Mouse (Mus musculus) monocyte, adult 2 months (primary cell): ENCODE data around the gene Plekhn1.

Experiments
- DNase-seq, 2 experiments: peaks; one replicate each; pipeline ENCODE4 v3.0.0; 2022; ENCODE audit warnings: low spot score in 2 of 2, low read depth in 1 of 2

The Plekhn1 gene

GRCm38 (mm10) chr4:156215649-156216048 lies 19.0 kb downstream of the Plekhn1 start, which contains the start of gene Perm1:
Perm1 (plus strand) TSS chr4:156215868.
- DNase-seq: no peak

- DNase-seq: no peak
Observed at GRCm38 (mm10) chr4:156213134-156213533, 21.5 kb downstream of the Plekhn1 start.

DNA sequence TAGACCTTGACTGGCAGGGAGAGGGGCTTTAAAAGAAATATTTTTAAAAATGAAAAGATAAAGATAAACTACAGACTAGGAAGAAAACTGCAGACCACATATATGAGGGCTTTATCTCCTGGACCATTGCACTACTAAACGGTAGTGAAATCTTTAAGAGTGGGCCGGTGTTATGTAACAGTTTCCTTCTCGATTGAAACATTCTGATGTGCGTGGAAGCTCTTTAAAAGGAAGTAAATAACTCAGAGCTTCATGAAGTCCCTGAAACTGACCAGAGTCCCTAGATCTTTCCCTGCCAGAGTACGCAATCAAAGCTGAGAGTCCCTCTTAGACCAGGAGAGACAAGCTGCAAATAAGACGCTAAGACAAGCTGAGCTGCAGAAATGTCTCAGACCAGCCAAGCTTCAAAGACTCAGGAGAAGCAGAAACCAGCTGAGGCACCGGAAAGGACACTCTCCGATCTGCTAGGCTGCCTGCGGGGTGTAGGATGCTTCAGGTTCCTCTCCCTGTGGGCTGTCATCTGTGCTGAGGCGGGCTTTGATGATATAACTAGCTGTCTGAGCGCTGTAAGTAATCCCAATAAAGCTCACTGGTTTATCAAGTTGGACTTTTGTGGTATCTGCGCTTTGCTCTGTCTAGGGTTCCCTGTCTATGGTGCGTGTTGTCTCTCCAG lies 24.6 kb downstream of the Plekhn1 start:
- DNase-seq: no peak

DNA sequence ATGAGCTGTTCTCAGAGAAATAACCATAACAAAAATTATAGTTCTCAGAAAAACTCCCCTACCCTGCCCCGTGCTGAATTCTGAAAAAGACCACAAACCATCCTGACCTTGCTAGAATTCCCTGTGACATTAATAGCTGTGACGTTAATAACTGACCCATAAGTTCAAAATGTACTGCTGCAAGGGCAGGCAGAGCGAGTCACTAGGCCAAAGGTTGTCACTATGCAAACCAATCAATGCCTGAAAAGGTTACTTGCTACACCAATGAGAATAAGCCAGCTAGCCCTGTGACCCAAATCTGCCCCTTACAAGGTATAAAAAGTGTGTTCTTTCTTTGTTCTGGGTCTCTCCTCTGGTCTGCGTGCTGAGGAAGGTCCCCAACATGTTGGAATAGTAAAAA lies 25.8 kb downstream of the Plekhn1 start:
- DNase-seq: no peak

GRCm38 (mm10) chr4:156203413-156204131 lies 31.1 kb downstream of the Plekhn1 start:
- DNase-seq: no peak

DNA sequence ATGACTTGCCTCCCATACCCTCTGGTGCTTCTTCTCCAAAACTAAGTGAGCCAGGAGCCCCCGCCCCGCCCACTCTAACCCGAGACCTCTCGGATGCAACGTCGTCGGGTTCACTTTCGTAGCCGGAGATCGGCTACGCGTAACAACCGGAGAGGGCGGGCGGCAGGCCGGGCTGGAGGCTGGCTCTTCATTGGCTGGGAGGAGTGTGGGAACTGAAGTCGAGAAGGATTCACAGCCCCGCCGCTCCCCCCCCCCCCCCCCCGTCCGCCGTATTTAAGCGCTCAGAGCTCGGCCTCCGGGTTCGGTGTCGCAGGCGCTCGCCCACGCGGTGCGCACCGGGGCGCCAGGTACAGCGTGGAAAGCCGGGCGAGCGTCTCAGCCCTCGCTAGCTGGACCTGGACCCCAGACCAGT lies 31.6 kb downstream of the Plekhn1 start, which contains the start of gene AW011738:
AW011738 (plus strand) TSS at position 304 of the 412 bp plus-strand sequence.
- DNase-seq: peak in 1 of 2 experiments; percentile 58

- DNase-seq: no peak
Observed at GRCm38 (mm10) chr4:156202462-156202893, 32.2 kb downstream of the Plekhn1 start.

- no peak for DNase-seq
Observed at GRCm38 (mm10) chr4:156200623-156201475, 33.8 kb downstream of the Plekhn1 start, which contains the start of gene Isg15. Isg15 (minus strand) TSS chr4:156200818.

DNA sequence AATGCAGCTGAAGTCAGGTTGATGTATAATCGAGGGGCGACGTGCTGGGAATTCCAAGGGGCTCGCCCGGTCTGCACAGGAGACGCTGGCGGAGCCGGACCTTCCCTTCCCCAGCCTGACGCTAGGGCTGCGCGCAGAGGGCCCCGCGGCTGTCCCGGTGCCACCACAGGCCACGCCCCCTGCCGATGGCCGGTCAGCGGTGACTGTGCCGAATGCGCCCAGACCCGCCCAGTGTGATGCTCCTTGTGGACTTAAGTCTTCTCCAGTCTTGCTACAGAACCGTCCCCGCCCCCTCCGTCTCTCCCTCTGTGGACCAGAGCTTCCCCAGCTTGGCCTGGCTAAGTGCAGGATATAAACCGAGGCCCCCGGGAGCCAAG lies 36.8 kb downstream of the Plekhn1 start:
- DNase-seq: peak; percentile 73 to 87

GRCm38 (mm10) chr4:156197131-156197828 lies 37.4 kb downstream of the Plekhn1 start, which contains the start of gene Agrn:
Agrn (minus strand) TSS chr4:156197488.
- DNase-seq: peak in 1 of 2 experiments; percentile 19

DNA sequence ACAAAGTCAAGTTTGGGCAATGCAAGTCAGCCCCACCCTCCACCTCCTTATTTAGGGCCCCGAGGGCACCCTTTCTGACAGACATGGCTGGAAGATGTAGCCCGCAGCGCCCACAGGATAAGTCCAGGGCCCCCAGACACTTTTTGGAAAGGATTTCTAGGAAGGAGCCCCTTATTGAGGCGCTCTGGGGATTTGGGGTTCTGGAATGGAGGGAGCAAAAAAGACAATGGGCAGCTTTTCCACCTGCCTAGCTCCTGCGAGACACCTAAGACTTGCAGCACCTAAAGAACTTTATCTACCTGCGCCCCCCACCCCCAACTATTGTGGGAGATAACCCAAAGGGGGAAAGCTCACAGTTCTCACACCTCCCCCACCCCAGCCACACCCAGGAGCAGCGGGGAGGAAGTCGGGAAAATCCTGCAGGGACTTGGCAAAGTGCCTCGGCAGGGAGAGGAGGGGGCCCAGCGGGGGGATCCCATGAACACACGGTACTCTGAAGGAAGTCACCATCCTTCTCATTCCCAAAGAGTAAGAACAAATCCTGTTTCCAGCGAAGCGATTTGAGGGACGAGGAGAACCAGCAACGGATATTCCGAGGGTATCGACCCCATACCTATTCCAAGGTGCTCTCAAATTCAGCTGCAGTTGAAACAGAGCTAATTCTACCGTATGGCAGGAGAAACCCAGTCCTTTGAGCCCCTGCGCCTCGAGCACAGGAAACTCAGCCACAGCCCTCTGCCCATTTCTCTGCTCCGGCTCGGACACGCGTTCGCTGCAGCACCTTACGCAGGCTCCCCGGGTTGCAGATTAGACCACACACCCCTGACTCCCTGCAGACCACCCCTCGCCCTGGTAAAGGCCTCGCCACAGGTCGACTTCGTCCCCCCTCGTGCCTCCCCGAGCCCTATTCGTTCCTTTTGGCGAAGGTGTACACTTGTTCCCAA lies 38.5 kb downstream of the Plekhn1 start:
- no peak for DNase-seq

- DNase-seq: no peak
Observed at GRCm38 (mm10) chr4:156194346-156194745, 40.3 kb downstream of the Plekhn1 start.

DNA sequence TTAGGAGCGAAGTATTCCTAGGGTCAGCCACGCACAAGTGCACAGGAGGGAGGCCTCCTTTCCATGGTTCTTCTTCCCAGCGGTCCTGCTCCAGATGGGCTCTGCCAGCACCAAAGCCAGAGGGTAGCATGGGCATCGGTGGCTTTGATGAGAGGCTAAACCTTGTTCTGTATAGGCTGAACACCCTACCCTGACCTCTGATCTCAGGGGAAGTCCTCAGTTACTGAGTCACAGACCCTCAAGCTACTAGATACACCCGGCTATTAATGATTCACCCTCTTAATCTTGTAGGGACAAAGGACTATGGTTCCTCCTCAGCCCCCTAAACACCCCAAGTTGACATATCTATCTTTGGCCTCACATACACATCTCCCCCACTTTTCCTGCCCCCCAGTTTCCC lies 40.8 kb downstream of the Plekhn1 start:
- DNase-seq: no peak

DNA sequence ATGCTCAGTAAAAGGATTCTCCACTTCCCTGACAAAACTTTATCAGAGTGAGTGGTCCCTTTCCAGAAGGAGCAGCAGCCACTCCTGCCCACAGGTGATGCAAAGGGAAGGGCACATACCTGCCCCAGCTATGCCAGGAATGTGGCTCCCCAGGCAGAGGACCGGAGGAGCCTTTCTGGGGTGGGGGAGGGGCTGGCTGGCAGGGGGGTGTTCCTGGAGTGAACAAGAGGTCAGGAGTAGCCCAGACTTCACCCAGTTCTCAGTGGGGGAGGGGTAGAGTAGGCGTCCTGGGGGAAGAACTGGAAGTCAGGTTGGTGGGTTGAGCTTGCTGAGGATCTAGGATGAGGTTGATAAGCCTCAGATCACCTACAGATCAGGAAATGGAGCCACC lies 41.5 kb downstream of the Plekhn1 start:
- no peak for DNase-seq

- DNase-seq: no peak
Observed at GRCm38 (mm10) chr4:156192421-156193199, 42.0 kb downstream of the Plekhn1 start.

- no peak for DNase-seq
Observed at GRCm38 (mm10) chr4:156188811-156189323, 45.8 kb downstream of the Plekhn1 start.

DNA sequence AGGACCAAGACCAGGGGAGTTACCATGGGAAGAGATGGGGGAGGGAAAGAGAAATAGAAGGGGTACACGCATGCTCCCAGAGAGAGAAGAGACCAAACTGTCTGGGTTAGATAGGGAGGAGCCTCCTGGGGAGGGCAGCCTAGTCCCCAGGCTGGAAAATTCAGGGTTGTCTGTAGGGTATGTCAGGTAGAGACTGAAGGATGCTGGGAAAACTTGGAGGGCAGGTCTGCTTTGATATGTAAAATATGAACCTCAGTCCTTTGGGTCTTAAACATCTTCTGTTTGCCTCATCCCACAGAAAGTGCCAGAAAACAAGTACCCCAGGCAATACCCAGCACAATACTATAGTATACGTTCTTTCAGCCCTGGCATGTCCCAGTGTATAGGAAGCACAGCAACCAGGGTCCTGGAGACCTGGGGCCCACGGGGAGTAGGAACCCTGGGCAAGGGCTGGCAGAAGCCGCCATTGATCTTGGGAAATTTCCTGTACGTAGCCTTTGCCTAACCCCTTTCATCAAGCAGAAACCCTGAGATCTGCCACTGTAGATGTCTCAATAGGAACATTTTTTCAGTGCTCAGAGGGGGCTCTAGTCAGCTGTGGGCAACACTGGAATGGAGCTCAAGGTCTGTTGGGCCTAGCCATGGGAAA lies 46.4 kb downstream of the Plekhn1 start:
- DNase-seq: no peak
